Mouse (Mus musculus) gastrocnemius, postnatal 25 days (tissue): ENCODE results near the gene 4933405L10Rik. TPM values are rescaled to one million over a fixed set of nuclear protein-coding genes. Genes with fewer than 3 reads are reported as not detected.

Source experiments
- DNase-seq: peaks from one replicate; pipeline ENCODE4 v3.0.0; 2022
- total RNA-seq, 2 experiments: library from RNA; stranded (reverse); gene quantifications; 1 replicate in 1 of 2; 2 replicates in 1 of 2; pipeline ENCODE4 v1.2.3; 2021

Gene 4933405L10Rik
- total RNA-seq, 2 experiments from 2014 or later = not detected

GRCm38 (mm10) chr8:105700966-105701824 is 6.3 kb upstream of the 4933405L10Rik start, which contains the start of the genes Acd and Pard6a:
Acd (minus strand) TSS chr8:105701102.
Pard6a (plus strand) TSS chr8:105701148.
- peak; percentile 91 for DNase-seq

DNA sequence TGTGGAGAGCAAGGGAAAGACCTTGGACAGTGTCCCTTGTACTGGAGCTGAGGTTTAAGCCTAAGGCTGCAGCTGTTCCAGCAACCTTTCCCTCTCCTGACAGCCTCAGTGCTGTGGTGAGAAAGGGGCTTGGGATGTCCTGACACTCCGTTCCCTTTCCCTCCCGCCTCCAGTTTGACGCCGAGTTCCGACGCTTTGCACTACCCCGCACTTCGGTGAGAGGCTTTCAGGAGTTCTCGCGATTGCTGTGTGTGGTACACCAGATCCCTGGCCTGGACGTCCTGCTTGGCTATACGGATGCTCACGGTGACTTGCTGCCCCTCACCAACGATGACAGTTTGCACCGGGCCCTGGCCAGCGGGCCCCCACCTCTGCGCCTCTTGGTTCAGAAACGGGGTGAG is 5.5 kb upstream of the 4933405L10Rik start:
- DNase-seq = no peak

- no peak for DNase-seq
Measured at GRCm38 (mm10) chr8:105702731-105703415, 4.6 kb upstream of the 4933405L10Rik start.

GRCm38 (mm10) chr8:105704146-105704812 is 3.2 kb upstream of the 4933405L10Rik start:
- DNase-seq = no peak

- DNase-seq = no peak
Measured at GRCm38 (mm10) chr8:105704955-105705354, 2.5 kb upstream of the 4933405L10Rik start.

DNA sequence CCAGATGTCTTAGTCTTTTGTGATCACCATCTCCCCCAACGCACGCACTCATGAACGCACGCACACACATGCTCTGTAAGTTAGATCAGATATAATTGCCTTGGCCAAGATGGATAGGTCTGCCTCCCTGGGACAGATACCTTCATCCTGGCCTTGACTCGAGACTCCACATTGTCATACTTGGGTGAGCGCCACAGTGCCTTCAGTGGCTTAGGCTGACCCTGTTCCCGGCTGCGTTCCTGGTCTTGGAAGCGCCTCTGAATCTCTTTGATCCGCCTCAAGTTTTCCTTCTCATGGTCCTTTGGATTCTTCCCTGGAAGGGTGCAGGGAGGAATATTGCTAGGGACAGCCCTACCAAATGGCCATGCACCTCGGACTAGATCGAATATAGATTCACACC is 1.0 kb upstream of the 4933405L10Rik start:
- DNase-seq = no peak

GRCm38 (mm10) chr8:105708675-105709074 is 1.2 kb downstream of the 4933405L10Rik start:
- DNase-seq = no peak

GRCm38 (mm10) chr8:105709317-105709716 is 1.9 kb downstream of the 4933405L10Rik start:
- no peak for DNase-seq

- no peak for DNase-seq
Measured at GRCm38 (mm10) chr8:105712286-105712685, 4.8 kb downstream of the 4933405L10Rik start.

DNA sequence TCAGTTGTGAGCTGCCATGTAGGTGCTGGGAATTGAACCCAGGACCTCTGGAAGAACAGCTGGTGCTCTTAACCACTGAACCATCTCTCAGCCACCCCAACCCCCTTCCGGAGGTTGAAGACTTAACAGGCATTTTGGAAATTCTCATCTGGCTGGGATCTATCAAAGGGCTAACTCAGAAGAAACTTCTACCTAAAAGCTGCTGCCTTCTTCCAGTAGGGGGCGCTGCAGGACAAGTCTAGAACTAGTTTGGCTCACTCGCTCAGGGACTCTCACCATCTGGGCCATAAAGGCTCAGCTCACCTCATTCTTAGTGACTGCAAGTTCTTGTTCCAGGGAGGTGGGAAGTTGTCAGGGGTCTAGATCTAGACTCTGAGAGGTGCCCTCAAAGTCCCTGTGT is 6.7 kb downstream of the 4933405L10Rik start:
- peak; percentile 59 for DNase-seq

DNA sequence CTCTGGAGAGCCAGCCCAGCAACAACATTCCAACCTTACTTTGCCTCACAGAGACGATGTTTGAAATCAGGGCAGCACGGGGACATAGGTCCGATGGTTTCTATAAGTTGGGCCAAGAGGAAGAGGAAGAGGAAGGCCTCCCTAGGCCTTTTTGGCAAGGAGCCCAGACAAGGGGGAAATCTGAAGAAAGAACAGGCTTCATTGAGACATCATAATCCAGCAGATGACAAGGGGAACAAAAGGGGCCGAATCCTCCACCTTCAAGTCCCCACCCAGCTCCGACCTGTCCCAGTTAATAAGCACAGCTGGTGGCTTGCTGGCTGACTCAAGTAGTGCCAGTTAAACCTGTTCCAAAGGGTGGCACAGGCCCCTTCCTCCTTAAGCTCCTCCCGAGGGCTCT is 7.6 kb downstream of the 4933405L10Rik start:
- DNase-seq = no peak

DNA sequence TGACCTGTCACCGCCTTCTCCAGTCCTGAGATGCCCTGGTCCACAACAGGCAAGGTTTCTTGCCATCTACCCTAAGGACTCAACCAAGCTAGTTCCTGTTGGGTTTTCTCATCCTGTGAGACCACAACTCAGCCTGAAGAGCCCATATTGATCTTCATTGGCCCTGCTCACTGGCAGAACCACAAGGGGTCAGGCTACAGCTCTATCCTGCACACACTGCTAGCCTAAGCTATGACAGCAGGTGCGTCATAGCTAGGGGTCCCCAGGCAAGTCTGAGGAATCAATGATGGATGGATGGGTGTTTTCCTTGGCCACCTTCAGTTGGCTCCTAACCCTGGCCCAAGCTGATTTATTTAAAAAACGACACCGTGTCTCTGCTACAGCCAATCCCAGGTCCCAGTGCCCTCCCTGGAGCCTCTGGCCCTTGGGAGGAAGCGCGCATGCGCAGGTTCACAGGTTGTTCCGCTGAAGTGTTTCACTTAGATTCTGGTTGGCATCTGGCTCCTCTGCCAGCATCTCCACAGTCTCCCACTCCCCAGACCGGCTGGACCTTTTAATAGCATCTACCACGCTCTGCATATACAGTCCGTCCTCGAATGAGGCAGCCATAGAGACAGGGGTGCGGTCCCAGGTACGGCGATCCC is 9.0 kb downstream of the 4933405L10Rik start:
- no peak for DNase-seq

DNA sequence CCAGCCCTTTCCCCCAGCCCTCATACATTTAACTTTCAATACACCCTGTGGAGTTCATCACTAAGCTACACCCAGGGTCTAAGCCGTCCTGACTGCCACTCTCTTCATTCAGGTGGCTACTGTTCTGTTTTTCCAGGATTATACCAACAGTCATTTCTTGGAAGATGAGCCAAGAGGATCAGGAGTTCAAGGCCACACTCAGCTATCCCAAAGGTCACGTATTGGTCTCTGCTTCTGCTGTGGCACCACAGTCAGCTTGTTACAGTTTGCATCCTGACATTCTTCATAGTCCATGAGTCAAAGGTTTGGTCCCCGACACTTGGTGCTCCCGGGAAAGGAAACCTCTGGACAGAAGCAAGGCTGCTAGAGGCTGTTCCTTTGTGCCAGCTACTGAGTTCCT is 12.2 kb downstream of the 4933405L10Rik start:
- DNase-seq = no peak

DNA sequence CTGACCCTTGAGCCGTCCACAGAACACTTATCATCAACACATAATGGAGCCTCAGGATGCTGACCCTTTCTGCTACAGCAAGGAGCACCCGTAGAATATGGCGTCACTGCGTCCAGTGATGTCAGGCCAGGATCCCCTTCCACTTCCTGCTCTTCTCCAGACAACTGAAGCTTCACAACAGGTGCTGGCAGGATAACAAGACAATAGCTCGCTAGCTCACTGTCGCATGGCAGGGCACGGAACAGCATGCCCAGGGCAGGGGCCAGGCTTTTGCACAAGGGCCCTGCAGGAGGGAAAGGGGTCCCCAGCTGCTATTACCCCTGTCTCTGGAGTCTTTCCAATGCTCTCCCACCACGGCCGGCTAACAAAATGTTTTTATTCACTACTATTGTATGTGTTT is 15.4 kb downstream of the 4933405L10Rik start:
- no peak for DNase-seq

DNA sequence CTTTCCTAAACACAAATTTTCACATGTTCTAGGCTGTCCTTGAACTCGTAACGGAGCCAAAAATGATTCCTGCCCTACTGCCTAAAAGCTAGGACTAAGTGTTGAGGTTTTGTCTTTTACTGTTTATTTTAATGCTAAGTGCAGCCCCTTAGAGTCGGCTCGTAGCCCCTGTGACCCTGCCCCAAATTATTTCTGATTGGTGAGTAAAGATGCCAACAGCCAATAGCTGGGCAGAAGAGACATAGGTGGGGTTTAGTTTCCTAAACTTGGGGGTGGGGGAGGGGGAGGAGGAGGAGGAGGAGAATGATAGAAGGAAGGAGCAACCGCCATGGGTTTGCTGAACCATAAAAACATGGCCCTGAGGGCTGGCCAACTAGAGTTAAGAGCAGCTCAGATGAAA is 18.3 kb downstream of the 4933405L10Rik start:
- DNase-seq = no peak

DNA sequence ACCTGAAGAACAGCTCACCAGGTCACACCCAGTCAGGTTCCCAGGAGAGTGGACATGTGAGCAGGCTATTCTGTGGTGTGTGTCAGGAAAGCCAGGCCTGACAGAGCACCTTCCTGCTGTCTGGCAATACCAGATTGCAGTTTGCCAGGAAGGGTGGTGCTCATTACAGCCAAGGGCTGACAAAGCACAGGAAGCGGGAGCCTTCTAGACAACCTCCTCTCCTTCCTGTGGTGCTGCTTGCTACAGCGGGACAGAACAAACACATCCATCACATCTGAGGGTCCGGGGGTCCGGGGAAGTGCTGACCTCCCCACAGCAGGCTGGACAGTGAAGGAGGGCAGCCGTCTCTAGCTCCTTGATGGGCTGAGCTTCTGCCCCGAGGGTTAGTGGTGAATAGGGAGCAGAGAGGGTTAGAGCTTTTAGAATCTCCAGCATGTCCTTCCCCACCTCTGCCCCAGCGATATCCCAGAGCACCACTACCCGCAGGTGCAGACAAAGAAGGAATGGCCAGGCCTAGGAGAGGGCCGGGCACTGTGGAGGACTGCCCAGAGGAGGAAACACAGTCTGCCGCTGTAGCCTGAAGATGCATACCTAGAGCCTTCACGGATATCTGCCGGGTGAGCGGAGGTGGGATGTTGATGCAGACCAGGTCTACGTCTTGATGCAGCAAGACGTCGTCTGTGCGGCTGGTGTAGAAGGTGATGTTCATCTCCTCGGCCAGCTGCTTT is 20.1 kb downstream of the 4933405L10Rik start:
- peak; percentile 53 for DNase-seq

GRCm38 (mm10) chr8:105732186-105732585 is 24.7 kb downstream of the 4933405L10Rik start:
- no peak for DNase-seq

DNA sequence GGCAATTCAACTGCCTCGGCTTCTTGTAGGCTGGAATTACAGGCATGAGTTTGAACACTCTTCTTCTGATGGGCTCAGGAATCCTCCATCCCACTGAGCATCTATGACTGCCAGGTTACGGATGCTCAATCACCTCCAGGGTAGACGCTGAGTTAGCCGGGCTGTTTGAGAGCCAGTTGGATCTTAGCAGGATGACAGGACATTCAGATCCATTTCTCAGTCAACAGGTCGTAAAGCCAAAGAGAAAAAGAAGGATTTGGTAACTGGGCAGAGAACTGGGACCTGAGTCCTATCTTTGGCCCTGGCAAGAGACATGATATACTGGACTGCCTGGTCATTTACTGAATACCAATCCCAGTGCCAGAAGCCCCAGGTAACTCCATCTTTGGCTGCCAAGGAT is 31.8 kb downstream of the 4933405L10Rik start:
- DNase-seq = peak; percentile 55

GRCm38 (mm10) chr8:105743301-105743700 is 35.8 kb downstream of the 4933405L10Rik start:
- DNase-seq = no peak

GRCm38 (mm10) chr8:105750606-105751005 is 43.2 kb downstream of the 4933405L10Rik start:
- peak; percentile 35 for DNase-seq

GRCm38 (mm10) chr8:105753916-105754315 is 46.5 kb downstream of the 4933405L10Rik start:
- no peak for DNase-seq

DNA sequence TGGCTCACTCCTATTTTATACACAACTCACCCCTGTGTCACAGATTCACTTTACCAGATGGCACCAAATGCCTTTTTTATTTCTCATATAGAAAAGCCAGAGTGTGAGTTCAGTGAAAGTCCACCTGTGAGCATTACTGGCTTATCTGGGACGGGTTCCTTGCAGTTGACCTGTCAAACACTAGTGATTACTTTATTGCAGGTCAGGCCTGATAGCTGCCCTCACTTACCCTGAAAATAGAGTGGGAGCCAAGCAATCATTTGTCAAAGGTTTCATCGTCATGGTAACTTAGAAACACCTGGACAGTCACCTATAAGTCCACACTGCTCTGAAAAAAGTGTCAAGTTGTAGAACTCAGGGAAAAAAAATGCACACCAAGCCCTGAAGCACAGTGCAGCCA is 47.2 kb downstream of the 4933405L10Rik start:
- DNase-seq = no peak
